ENCODE assay signal across 31 mouse cellular contexts in genomic region chr6:146551326-146551725, GRCm38 (mm10).
"Had no signal": no experiment of that assay in that cellular context is flagged by ENCODE, and none has a peak within 500 bp of the region (broad histone marks: within the 10 kb centered on the region; RNA-seq: fewer than 3 reads in every experiment).

No protein-coding gene starts in this region.

- H3K27ac ChIP-seq: limb, embryonic 10.5 days; limb, embryonic 12.5 days; limb, embryonic 13.5 days; limb, embryonic 15.5 days; liver, embryonic 12.5 days; liver, embryonic 13.5 days; liver, embryonic 14.5 days; liver, embryonic 15.5 days; lung, embryonic 15.5 days; macrophage; midbrain, embryonic 10.5 days; midbrain, embryonic 12.5 days; midbrain, embryonic 15.5 days; neural tube, embryonic 12.5 days; neural tube, embryonic 13.5 days had no signal

- H3K4me1 ChIP-seq: limb, embryonic 10.5 days; limb, embryonic 12.5 days; limb, embryonic 13.5 days; limb, embryonic 15.5 days; liver, embryonic 12.5 days; liver, embryonic 13.5 days; liver, embryonic 15.5 days; lung, embryonic 15.5 days; midbrain, embryonic 10.5 days; midbrain, embryonic 12.5 days; midbrain, embryonic 15.5 days; neural tube, embryonic 12.5 days; neural tube, embryonic 13.5 days had no signal

- H3K27me3 ChIP-seq: limb, embryonic 12.5 days; limb, embryonic 13.5 days; limb, embryonic 15.5 days; liver, embryonic 12.5 days; liver, embryonic 13.5 days; liver, embryonic 15.5 days; lung, embryonic 15.5 days; megakaryocyte, embryonic 14.5 days; midbrain, embryonic 12.5 days; midbrain, embryonic 15.5 days; neural tube, embryonic 12.5 days; neural tube, embryonic 13.5 days had no signal

- H3K4me3 ChIP-seq: limb, embryonic 10.5 days; limb, embryonic 12.5 days; limb, embryonic 13.5 days; limb, embryonic 15.5 days; liver, embryonic 12.5 days; liver, embryonic 13.5 days; liver, embryonic 15.5 days; lung, embryonic 15.5 days; megakaryocyte, embryonic 14.5 days; midbrain, embryonic 10.5 days; midbrain, embryonic 12.5 days; midbrain, embryonic 15.5 days; myocyte; neural tube, embryonic 12.5 days; neural tube, embryonic 13.5 days had no signal

- DNase-seq: left cerebral cortex, postnatal 4 days; liver; liver, embryonic 13.5 days; liver, postnatal 0 days; lung, adult 18-20 months; lung, adult 2 months; lung, embryonic 14.5 days; lung, postnatal 10 days; lung, postnatal 14 days; lung, postnatal 36 days; lung, postnatal 4 days; midbrain, embryonic 14.5 days had no signal

- H3K9me3 ChIP-seq: limb, embryonic 10.5 days; limb, embryonic 12.5 days; limb, embryonic 15.5 days; liver, embryonic 12.5 days; liver, embryonic 13.5 days; liver, embryonic 15.5 days; lung, embryonic 15.5 days; megakaryocyte, embryonic 14.5 days; midbrain, embryonic 10.5 days; midbrain, embryonic 12.5 days; midbrain, embryonic 15.5 days; neural tube, embryonic 12.5 days; neural tube, embryonic 13.5 days had no signal

- ATAC-seq: liver, embryonic 12.5 days; liver, postnatal 0 days; lung, postnatal 0 days; midbrain, embryonic 15.5 days; midbrain, embryonic 16.5 days had no signal

- H3K4me2 ChIP-seq: limb, embryonic 12.5 days; limb, embryonic 13.5 days; limb, embryonic 15.5 days; liver, embryonic 11.5 days; liver, embryonic 12.5 days; liver, embryonic 13.5 days; liver, embryonic 15.5 days; lung, embryonic 14.5 days; lung, embryonic 15.5 days; midbrain, embryonic 12.5 days; midbrain, embryonic 15.5 days; neural tube, embryonic 12.5 days; neural tube, embryonic 13.5 days had no signal

- H3K9ac ChIP-seq: limb, embryonic 12.5 days; limb, embryonic 13.5 days; limb, embryonic 15.5 days; liver, embryonic 12.5 days; liver, embryonic 13.5 days; liver, embryonic 14.5 days; liver, embryonic 15.5 days; liver, postnatal 0 days; lung, embryonic 14.5 days; lung, embryonic 15.5 days; midbrain, embryonic 12.5 days; midbrain, embryonic 15.5 days; neural tube, embryonic 12.5 days; neural tube, embryonic 13.5 days had no signal
